In the genomic region with DNA sequence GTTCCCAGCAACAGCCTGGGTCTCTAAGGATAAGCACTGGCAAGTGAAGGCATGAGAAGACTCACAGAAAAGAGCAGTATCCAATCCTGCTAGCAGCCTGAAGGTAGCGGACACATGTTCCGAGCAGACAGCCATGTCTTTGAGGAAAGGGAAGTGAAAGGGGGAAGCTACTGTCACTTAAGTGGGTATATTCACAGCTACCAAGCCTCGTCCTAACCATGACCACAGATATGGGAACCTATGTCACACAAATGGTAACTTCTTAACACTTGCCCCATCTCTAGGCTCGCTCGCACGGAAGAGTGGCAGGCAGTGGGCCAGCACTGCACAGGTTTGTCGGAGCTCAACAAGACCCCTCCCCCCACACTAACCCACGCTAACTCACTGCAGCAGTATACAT, we compare ENCODE assay signal across 14 mouse cellular contexts.
DNase-seq lines count a peak whose midpoint lies in the region; ATAC-seq and TF ChIP-seq lines count a peak whose summit lies in the region.
"Had no signal": no experiment of that assay in that cellular context is flagged by ENCODE, and none has a peak within 500 bp of the region (broad histone marks: within the 10 kb centered on the region; RNA-seq: fewer than 3 reads in every experiment).

No protein-coding gene starts in this region.

- no peak for TF ChIP-seq CTCF in heart, adult 2 months (IDR thresholded peaks at IDR 0.05)

- no peaks in the 10 kb centered on the region for H3K36me3 ChIP-seq in heart, adult 2 months (ENCODE audit: control insufficient read depth, insufficient read depth, low read length)
- no peaks in the 10 kb centered on the region for H3K36me3 ChIP-seq in heart, embryonic 10.5 days
- H3K36me3 ChIP-seq in intestine, embryonic 16.5 days (ENCODE audit: control insufficient read depth, insufficient read depth, low read length) = no peaks in the 10 kb centered on the region
- peaks cover 3% of the 10 kb centered on the region; the same call in 1 of the 2 replicates for H3K36me3 ChIP-seq in midbrain, embryonic 11.5 days (ENCODE audit: control insufficient read depth, insufficient read depth, low read length)
- H3K36me3 ChIP-seq: embryonic facial prominence, embryonic 12.5 days; liver, embryonic 15.5 days had no signal

- WGBS in heart, adult 2 months = 83% methylated on average over 8 of the region's 8 CpGs
- 84% methylated on average over 8 of the region's 8 CpGs for WGBS in heart, embryonic 10.5 days
- WGBS in intestine, embryonic 16.5 days = 84% methylated on average over 8 of the region's 8 CpGs
- WGBS in midbrain, embryonic 11.5 days = 93% methylated on average over 8 of the region's 8 CpGs

- H3K27me3 ChIP-seq in heart, adult 2 months (ENCODE audit: control insufficient read depth, insufficient read depth, low read length) = no peaks in the 10 kb centered on the region
- no peaks in the 10 kb centered on the region; the same call in 1 of the 2 replicates for H3K27me3 ChIP-seq in heart, embryonic 10.5 days (ENCODE audit: insufficient read depth, poor library complexity, severe bottlenecking)
- H3K27me3 ChIP-seq in intestine, embryonic 16.5 days (replicated peaks; ENCODE audit: control insufficient read depth, insufficient read depth, low read length) = no peaks in the 10 kb centered on the region
- no peaks in the 10 kb centered on the region for H3K27me3 ChIP-seq in midbrain, embryonic 11.5 days (ENCODE audit: control insufficient read depth, insufficient read depth, low read length)
- H3K27me3 ChIP-seq: embryonic facial prominence, embryonic 12.5 days; forebrain, embryonic 12.5 days; midbrain, embryonic 13.5 days had no signal

- H3K4me2 ChIP-seq in intestine, embryonic 16.5 days (ENCODE audit: low read depth, low read length) = no peak overlapping the region
- H3K4me2 ChIP-seq in midbrain, embryonic 11.5 days = no peak overlapping the region
- H3K4me2 ChIP-seq: embryonic facial prominence, embryonic 12.5 days; forebrain, embryonic 12.5 days; liver, embryonic 15.5 days; midbrain, embryonic 13.5 days had no signal

- H3K9ac ChIP-seq in heart, adult 2 months (ENCODE audit: low read depth, low read length) = no peak overlapping the region
- no peak overlapping the region for H3K9ac ChIP-seq in intestine, embryonic 16.5 days (ENCODE audit: low read depth, low read length)
- H3K9ac ChIP-seq in midbrain, embryonic 11.5 days (ENCODE audit: low read length) = no peak overlapping the region
- H3K9ac ChIP-seq: embryonic facial prominence, embryonic 12.5 days; forebrain, embryonic 12.5 days; liver, embryonic 15.5 days; midbrain, embryonic 13.5 days had no signal

- no peaks in the 10 kb centered on the region for H3K79me2 ChIP-seq in heart, adult 2 months (replicated peaks; ENCODE audit: control insufficient read depth, insufficient read depth, low read length)

- no peak for ATAC-seq in intestine, embryonic 16.5 days
- no peak for ATAC-seq in cerebellum, adult (ENCODE audit: insufficient number of reproducible peaks, low FRiP score, low TSS enrichment)
- no peak for ATAC-seq in midbrain, embryonic 11.5 days (ENCODE audit: low FRiP score)
- ATAC-seq: inflammation-experienced regulatory T-cells, adult 6 months; midbrain, embryonic 13.5 days had no signal

- H3K27ac ChIP-seq in heart, adult 2 months = no peak overlapping the region
- no peak overlapping the region for H3K27ac ChIP-seq in heart, embryonic 10.5 days
- H3K27ac ChIP-seq in intestine, embryonic 16.5 days (ENCODE audit: low read length) = no peak overlapping the region
- H3K27ac ChIP-seq in midbrain, embryonic 11.5 days (ENCODE audit: low read depth, low read length) = no peak overlapping the region
- H3K27ac ChIP-seq: embryonic facial prominence, embryonic 12.5 days; forebrain, embryonic 12.5 days; liver, embryonic 15.5 days; midbrain, embryonic 13.5 days had no signal

- peak; percentile 14 to 26 for DNase-seq in heart, adult 2 months
- DNase-seq in heart, embryonic 10.5 days (ENCODE audit: low spot score) = no peak
- peak; percentile 39 for DNase-seq in 416B (ENCODE audit: low read depth)
- peak; percentile 38 for DNase-seq in c-Kit-positive CD71-negative TER-119-negative erythroid progenitor cells, embryonic 14.5 days (ENCODE audit: low read depth)
- peak; percentile 52 to 61 for DNase-seq in monocyte, adult 2 months (ENCODE audit: low read depth in 1 of 2, low spot score in 2 of 2)
- DNase-seq in midbrain, embryonic 11.5 days (ENCODE audit: low spot score, missing footprints) = no peak
- DNase-seq: cerebellum, adult 9-10 months had no signal

- intact Hi-C loops in heart, adult 2 months (cut with DNase I) = no loop called here

- TF ChIP-seq EP300 in heart, adult 2 months (IDR thresholded peaks at IDR 0.05; ENCODE audit: insufficient read depth, low read depth, low read length) = no peak

- H3K9me3 ChIP-seq in heart, embryonic 10.5 days = no peaks in the 10 kb centered on the region
- H3K9me3 ChIP-seq in intestine, embryonic 16.5 days (ENCODE audit: control insufficient read depth, low read length) = no peaks in the 10 kb centered on the region
- no peaks in the 10 kb centered on the region for H3K9me3 ChIP-seq in midbrain, embryonic 11.5 days (ENCODE audit: control insufficient read depth, low read length)
- H3K9me3 ChIP-seq: embryonic facial prominence, embryonic 12.5 days; forebrain, embryonic 12.5 days; liver, embryonic 15.5 days; midbrain, embryonic 13.5 days had no signal

- no peaks in the 10 kb centered on the region for H3K4me1 ChIP-seq in heart, adult 2 months (ENCODE audit: control insufficient read depth, insufficient read depth, low read length)
- H3K4me1 ChIP-seq in heart, embryonic 10.5 days = no peaks in the 10 kb centered on the region
- no peaks in the 10 kb centered on the region for H3K4me1 ChIP-seq in intestine, embryonic 16.5 days (ENCODE audit: control insufficient read depth, insufficient read depth, low read length)
- H3K4me1 ChIP-seq in midbrain, embryonic 11.5 days (ENCODE audit: control insufficient read depth, insufficient read depth, low read length) = no peaks in the 10 kb centered on the region
- H3K4me1 ChIP-seq: embryonic facial prominence, embryonic 12.5 days; liver, embryonic 15.5 days had no signal

- TF ChIP-seq POLR2A in heart, adult 2 months (IDR thresholded peaks at IDR 0.05; ENCODE audit: insufficient read depth, low read depth, low read length) = no peak

- no peak overlapping the region for H3K4me3 ChIP-seq in heart, adult 2 months
- no peak overlapping the region for H3K4me3 ChIP-seq in heart, embryonic 10.5 days
- no peak overlapping the region for H3K4me3 ChIP-seq in intestine, embryonic 16.5 days (ENCODE audit: low read length)
- H3K4me3 ChIP-seq in midbrain, embryonic 11.5 days (ENCODE audit: low read depth, low read length) = no peak overlapping the region
- H3K4me3 ChIP-seq: embryonic facial prominence, embryonic 12.5 days; forebrain, embryonic 12.5 days; liver, embryonic 15.5 days; midbrain, embryonic 13.5 days had no signal

Comparison
In these comparisons a context has a peak if more than half of its experiments do, and no peak if none do; other contexts are left out.
1. DNase-seq: peak in heart, adult 2 months (2 of 2), 416B (single experiment), c-Kit-positive CD71-negative TER-119-negative erythroid progenitor cells, embryonic 14.5 days (single experiment) and monocyte, adult 2 months (2 of 2); none in heart, embryonic 10.5 days (single experiment) and midbrain, embryonic 11.5 days (single experiment).